Mouse (Mus musculus): ENCODE results near the gene Txnrd1.

Gene Txnrd1

DNA sequence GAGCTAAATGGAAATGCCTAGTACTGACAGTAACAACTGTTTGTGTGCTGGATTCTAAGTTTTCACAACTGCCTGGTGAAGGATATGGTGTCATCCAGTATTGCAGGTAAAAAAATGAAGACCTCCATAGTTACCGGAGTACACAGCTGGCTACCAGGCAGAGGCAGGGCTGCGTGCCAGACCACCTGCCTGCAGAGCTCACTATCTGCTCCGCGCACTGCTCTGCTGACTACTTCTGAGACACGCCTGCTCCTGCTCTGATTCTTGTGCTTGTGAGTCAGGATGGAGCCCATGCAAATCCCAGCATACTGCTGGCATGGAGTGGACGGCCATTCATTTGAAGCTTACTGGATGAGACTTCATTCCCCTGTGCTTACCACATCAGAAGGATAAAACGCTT is 30.1 kb downstream of the Txnrd1 start:
- DNase-seq (ENCODE audit: low read depth, low spot score): no peak

DNA sequence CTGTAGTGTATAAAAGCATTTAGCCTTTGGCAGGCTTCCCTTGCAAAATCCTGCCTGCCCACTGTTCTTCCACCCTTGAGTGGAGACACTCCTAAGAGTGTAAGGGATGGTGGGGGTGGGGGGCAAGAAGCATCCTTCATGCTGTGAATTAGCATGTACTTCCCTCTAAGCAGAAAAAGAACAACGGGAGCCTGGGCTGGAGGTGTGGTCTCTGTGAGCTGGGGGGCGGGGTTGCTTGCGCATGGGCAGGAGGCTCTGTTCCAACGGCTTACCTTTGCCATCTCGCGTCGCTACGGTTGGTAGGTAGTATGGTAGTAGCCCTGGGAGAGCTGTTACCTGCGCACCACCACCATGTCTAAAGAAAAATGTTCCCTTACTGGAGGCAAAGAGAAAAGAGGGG is 32.6 kb downstream of the Txnrd1 start, which contains the start of gene Eid3:
Eid3 (plus strand) TSS at position 271 of the 400 bp plus-strand sequence.
- no peak for DNase-seq (ENCODE audit: low read depth, low spot score)

DNA sequence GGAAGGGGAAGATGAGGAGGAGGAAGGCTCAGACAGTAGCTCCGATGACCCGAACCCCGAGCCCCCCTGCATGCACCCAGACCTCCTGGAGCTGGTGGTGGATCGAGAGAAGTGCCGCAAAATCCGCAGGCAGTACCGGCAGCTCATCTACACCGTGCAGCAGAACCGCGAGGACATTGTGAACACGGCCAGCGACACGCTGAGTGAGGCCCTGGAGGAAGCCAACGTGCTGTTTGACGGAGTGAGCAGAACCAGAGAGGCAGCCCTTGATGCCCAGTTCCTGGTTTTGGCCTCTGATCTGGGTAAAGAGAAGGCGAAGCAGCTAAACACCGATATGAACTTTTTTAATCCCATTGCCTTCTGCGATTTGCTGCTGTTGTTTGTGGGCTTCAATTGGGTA is 33.1 kb downstream of the Txnrd1 start:
- DNase-seq (ENCODE audit: low read depth, low spot score): no peak

DNA sequence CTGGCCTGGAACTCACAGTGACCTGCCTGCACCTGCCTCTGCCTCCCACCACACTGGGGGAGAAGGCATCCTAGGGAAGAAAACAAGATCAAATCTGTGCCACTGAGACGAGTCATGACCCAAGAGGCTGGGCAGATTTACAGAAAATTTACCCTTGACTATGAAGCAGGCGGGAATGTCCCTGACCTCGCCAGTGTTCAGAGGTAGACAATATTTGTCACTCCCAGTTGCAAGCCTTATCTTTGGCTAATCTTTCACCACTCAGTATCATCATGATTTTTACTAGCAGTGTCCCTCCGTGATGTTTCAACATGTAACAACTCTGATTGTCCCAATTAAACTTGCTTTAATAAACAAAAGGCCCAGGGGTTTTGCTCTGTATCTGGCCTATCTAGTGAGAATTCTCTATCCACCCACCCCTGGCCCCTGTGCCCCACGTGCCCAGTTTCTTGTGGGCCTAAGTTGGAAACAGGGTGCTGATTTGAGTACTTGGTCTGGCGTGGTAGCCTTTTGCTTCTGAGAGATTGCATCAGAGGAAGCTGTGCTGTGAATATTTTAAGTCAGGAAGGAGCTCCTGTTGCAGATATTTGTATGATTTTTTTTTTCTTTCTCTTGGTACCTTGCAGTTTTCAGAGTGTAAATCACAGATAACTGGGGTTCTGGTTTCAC is 34.8 kb downstream of the Txnrd1 start:
- DNase-seq (ENCODE audit: low read depth, low spot score): no peak

DNA sequence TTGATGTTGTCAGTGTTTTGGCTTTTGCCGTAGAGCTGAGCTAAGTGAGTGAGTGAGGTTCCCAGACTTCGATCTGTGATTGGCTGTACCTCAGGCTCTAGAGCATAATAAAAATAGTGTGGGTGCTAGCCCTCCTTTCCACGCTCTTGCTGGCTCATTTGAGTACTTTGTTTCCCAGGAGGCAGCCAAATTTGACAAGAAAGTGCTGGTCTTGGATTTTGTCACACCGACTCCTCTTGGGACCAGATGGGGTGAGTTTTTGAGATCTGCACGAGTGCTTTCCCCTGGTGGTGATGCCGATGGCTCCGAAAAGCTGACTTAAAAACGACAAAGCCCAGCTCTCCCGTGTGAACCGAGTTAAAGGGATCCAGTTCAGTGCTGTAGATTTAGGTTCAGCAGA is 41.7 kb downstream of the Txnrd1 start:
- no peak for DNase-seq (ENCODE audit: low read depth, low spot score)

DNA sequence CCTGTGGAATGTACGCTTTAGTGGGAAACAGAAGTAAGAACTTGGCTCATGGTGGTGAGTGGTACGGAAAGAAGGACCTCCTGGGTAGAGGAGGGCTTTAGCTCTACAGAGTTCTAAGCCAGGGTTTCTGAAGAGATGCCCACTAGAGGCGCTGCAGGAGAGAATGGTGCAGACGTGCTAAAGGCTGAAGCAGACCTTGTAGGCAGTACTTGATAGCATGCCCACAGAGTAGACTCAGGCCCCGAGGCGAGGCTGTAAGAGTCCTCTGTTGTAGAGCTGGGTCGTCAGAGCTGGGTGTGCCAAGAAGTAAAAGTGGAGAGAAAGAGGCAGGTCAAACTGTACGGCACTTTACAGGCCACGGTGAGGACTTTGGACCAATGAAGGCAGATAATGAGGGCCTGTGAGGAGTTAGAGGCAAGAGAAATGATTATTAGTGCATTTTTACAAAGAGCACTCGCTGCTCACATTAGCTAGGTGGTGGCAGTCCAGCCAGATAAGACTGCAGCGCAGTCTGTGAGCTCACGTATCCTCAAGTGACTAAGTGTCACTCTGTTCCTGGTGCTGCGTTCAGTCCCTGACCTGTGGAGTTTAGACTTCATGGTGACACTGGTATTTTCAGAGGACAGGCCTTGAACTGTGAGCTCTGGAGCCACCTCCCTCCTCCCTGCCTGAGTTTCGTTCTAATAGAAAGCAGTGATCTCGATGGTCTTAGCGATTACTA is 42.5 kb downstream of the Txnrd1 start:
- DNase-seq (ENCODE audit: low read depth, low spot score): no peak

DNA sequence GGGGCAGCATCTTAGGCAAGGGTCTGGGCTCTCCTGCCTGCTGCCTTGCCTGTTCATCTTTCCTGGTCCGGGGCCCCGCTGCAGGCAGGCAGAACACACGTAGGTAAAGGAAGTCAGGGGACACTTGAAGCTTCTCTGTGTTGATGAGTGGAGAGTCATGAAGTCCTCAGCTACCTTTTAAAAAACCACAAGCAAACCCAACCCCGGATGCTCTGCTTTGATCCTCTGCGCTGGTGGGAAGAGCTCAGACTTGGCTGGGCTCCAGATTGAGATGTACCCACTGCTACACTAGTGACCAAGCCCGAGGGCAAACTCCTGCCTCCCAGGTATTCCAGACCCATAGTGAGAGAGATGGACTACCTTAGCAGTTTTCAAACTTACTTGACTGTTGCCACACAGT is 53.6 kb downstream of the Txnrd1 start:
- no peak for DNase-seq (ENCODE audit: low read depth, low spot score)

DNA sequence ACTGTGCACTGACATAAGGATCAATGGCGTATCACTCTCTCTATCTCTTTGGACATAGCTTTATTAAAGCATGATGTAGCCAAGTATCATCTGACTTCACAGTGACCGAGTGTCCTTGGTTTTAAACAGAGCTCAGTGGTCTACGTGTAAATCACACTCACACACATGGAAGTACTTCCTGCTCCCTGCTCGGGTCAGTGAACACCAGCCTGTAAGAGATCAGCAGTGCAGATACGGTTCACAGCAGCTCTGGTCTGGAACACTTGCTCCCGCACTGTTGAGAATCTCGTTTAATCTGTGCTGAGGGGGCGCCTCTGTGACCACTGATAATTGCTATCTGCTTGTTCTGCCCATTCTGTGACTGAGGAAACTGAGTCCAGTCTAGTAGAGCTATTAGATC is 54.8 kb downstream of the Txnrd1 start:
- no peak for DNase-seq (ENCODE audit: low read depth, low spot score)

DNA sequence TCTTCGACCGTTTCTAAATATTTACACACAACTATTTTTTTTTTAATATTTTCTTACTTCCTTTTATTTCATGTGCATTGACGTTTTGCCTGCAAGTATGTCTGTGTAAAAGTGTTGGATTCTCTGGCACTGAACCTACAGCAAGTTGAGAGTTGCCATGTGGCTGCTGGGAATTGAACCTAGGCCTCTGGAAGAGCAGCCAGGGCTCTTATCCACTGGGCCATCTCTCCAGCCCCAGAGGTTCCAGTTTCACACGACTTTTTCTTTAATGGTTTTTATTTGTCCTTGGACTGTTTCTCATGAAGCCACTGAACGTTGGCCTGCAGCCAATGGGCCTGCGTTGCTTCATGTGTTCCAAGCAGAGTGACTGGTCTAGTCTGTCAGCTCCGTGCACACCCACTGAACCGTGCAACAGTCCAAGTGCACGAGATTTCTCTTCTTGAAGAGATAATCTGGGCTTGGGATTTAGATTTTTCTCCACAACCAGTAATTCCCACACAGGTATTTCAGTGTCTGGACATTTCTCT is 55.8 kb downstream of the Txnrd1 start:
- DNase-seq (ENCODE audit: low read depth, low spot score): no peak

DNA sequence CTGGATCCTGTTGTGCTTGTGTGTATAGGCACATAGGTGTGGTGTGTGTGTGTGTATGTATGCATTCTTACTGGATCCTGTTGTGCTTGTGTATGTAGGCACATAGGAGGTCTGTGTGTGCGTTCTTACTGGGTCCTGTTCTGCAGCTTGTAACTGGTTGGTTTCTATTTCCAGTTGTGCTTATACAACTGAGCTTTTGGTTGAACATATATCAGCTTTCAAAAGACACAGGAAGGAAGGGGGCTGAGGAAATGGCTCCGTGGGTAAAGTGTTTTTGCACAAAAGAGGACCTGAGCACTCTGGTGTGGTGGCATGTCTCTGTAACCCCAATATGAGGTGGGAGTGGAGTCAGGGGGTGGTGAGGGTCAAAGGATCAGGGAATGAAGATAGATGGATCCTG is 57.2 kb downstream of the Txnrd1 start:
- DNase-seq (ENCODE audit: low read depth, low spot score): no peak

DNA sequence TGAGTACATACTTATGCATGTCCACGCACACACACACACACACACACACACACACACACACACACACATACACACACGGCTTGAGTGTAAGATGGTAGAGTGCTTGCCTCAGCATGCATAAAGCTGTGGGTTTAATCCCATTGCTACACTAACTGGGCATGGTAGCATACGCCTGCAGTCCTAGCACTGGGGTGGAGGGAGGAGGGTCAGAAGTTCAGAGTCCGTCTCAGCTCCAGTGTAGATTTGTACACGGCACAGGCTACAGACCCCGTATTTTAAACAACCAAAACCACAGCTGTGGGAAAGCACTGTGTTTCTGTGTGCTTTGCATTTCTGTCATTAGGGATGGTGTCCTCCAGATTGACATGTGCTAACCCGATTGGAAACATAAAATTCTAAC is 57.7 kb downstream of the Txnrd1 start:
- no peak for DNase-seq (ENCODE audit: low read depth, low spot score)

DNA sequence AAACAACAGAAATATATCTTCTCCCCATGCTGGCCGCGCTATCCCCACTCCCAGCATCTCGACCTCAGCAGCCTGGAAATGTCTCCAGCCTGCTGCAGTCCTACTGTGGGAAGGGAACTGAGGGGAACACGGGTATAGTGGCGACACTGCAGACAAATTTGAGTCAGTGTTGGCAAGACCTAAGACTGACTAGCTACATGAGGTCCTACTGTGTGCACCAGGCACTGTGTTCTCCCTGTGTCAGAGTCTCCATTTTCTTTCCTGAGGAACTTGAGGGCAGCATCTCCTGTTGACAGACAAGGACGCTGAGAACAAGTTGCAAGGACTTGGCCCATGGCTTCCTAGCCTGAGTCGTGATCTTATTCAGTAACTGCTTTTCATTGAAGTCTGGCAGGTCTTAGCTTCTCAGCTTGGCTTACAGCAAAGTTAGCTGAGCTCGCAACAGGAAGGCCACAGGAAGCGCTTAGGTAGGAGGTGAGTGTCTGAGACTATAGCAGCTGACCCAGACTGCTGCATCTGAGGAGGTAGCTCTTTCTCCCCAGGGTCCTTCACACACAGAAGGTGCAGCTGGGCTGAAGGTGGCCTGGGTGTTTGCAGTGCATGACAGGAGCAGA is 58.8 kb downstream of the Txnrd1 start:
- DNase-seq (ENCODE audit: low read depth, low spot score): no peak

DNA sequence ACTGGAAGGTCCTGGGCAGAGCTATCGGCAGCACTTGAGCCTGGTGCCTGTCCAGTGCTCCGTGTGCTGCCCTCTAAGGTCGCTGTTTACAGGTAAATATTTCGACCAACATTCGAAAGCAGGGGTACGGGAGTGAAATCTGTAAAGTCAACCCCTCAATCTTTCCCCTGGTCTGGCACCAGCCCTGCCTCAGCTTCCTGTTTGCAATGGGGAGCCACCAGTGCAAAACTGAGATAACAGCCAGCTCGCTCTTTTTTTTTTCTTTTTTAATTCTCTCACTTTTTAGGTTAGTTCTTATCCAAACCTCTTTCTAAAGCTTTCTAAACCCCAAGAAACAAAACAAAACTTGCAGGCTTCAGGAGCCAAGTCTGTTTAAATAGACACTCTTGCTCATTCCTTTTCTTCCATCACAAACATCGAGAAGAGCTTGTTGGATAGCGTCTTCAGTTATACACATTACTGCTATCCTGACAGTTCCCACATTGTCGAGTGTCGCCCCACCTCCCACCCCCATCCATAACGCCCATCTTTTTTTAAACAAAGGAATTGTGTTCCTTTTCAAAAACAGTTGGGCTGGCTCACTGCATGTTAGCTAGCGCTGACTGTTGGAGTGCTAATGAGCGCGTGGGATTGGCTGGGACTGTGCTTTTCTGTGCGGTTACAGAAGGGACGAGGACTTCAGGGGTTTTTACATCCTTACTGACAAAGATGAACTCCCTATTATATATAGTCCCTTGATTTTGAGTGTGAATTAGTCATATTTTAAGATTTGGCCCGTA is 60.3 kb downstream of the Txnrd1 start:
- peak; percentile 74 for DNase-seq (ENCODE audit: low read depth, low spot score)

DNA sequence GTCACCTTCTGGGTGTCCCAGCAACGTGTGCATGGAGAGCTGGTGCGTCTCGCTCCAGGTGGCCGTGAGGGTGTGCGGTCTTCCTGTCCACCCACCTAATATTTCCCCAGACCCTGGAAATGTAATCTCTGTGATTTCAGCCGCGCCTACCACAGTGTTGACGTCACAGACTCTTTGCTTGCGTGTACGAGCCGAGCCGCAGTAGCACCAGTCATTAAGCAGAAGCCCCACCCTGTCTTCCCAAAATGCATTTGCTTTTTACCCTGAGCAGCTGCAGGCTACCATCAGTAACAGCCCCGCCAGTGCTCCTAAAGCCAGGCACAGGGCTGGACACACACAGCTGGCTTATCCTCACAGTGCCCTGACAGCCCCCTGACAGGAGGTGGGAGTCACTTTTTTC is 64.2 kb downstream of the Txnrd1 start:
- no peak for DNase-seq (ENCODE audit: low read depth, low spot score)

DNA sequence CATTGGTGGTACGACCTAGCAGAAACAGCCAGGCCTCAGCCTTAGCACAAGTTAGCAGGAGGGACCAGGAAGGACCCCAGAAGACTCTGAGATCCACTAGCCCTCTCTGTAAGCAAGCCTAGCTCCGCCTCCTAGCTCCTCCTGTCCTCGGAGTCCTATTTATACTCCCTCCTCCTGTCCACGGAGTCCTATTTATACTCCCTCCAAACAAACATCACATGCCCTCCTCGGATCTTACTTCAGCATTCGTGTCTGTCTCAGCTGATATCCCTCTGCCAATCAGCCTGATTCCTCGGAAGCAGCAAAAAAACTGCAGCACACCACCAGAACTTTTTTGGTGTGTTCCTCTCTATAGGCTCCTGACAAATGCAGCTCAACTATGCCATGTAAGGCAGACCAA is 65.1 kb downstream of the Txnrd1 start:
- DNase-seq (ENCODE audit: low read depth, low spot score): no peak

DNA sequence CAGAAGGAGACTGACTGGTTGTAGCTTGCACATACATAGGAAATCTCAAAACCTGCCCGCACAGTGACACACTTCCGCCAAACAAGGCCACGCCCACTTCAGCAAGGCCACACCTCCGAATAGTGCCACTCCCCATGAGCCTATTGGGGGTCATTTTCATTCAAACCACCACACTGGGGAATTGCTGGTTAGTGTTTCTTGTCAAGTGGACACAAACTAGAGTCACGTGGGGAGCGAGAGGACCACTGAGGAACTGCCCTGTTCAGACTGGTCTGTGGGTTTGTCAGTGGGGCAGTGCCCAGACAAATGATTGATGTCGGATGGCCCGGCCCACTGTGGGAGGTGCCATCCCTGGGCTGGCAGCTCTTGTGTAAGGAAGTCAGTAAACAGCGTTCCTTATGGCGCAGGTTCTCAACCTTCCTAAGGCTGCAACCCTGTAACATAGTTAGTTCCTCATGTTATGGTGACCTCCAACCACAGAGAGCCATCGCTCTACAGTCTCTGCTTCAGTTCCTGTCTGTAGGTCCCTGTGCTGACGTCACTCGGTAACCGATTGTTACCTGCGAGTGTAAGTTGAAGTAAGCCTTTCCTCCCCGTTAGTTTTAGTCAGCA is 66.2 kb downstream of the Txnrd1 start:
- no peak for DNase-seq (ENCODE audit: low read depth, low spot score)

DNA sequence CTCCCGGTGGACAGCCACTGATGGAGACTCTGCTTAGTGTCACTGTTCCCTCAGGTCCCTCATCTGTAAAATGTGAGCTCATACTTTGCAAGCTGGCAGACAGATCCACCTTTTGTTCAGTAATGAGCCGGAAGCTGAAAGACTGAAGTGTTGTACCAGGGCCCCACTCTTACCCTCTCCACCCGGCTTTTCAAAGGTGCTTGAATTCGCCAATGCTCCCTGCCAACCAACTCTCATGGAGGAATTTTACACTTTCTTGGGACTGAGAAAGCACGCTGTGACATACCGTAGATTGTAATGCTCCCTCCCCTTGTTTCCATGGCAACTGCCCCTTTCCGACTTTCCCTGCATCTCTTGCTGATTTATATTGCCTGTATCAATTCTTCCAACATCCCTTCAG is 66.8 kb downstream of the Txnrd1 start:
- no peak for DNase-seq (ENCODE audit: low read depth, low spot score)

DNA sequence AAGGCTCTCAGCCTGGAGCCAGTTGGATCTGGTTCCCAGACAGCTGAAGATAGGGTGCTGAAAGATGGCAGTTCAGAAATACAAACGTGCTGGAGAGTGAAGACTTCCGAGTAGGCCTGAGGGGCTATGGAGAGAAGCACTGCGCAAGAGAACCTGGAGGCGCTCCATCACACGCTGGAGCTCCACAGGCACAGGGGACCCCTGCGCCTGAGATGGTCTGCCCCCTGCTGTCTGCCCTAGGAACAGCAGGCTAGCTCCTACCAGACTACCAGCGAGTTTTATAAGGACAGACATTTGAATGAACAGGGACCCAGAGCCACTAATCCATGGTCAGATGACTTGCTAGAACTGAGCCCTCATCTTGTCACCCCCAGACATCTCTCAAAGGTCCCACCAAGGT is 67.7 kb downstream of the Txnrd1 start:
- DNase-seq (ENCODE audit: low read depth, low spot score): no peak

DNA sequence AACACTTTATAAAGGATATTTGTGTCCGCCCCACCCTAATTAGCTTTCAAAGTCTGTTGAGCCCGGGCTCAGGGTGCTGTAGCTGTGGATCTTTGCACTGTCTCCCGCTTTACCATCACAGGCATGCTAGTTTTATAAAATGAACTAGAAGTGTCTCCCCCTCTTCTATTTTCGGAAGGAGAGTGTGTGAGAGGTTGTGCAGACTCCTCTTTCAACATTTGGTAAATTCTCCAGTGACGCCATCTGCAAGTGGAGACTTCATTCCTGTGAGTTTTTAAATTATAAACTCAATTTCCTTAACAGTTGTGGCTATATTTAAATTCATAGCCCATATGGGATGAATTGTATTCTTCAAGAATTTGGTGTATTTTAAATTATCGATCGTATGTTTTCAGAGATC is 74.8 kb downstream of the Txnrd1 start:
- no peak for DNase-seq (ENCODE audit: low read depth, low spot score)

DNA sequence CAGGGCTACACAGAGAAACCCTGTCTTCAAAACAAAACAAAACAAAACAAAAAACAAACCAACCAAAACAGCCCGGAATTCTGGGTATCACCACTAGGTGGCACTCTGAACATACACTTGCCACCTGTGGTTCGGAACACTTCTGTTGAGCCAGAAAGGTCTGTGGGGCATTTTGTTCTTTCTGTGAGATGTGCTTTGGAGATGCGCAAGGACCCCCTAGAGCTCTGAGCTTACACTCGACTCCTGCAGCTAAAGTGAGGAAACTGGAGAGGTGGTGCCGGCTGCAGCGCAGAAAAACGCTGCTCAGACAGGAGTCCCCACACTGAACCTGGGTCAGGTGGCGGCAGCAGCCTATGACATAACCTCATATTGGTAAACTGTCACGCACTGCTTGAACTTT is 75.6 kb downstream of the Txnrd1 start:
- DNase-seq (ENCODE audit: low read depth, low spot score): no peak

DNA sequence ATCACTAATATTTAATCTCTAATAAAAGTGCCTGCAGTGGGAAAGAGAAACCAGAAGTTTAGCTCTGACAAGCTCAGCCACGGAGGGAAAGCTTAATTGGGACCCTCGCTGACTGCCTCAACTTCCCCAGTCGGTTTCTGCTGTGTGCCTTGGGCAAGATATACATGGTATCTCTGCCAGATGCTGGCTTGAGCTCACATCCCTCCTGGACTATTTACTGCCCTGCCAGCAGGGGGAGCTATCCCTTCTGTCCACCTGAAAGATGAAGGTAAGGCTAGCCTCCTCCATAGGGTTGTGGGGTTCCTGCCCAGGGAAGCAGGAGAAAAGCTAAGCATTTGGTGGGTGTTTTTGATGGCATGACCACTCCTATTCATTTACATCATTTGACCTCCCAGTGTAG is 76.4 kb downstream of the Txnrd1 start:
- no peak for DNase-seq (ENCODE audit: low read depth, low spot score)

DNA sequence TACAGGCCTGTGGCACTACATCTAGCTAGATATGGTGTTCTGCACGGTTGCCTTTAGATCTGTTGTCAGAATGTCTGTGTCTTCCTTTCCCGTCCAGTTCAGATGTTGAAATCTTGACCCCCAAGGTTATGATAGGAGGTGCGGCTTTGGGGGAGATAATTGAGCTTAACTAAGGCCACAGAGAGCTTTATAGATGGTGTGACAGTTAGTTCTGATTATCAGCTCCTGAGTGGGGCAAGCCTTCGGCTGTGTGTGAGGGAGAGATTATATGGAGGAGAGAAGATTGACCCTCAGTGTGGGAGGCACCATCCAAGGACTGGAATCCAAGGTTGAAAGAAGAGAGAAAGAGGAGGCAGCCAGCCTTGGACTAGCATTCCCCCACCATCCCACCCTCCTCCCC is 79.5 kb downstream of the Txnrd1 start:
- DNase-seq (ENCODE audit: low read depth, low spot score): no peak

Measured in telencephalon, adult 2 months (tissue).